Mouse (Mus musculus) urinary bladder, postnatal 25 days (tissue): ENCODE measurements around the gene Dnajb1.
A peak's percentile ranks its signal among the peaks of the same experiment; 100 is the strongest.
"Not testable (repeated sequence)": the region's sequence is repeated elsewhere in the genome, so short reads cannot be mapped to it uniquely, and the experiment has no call there.

ENCODE experiments used
- DNase-seq: peaks from one replicate; pipeline ENCODE4 v3.0.0; 2022; ENCODE audit warnings: low spot score

The Dnajb1 gene

GRCm38 (mm10) chr8:83578131-83579055 is 29.6 kb upstream of the Dnajb1 start:
- DNase-seq, result peak; percentile 6

GRCm38 (mm10) chr8:83579676-83580075 is 28.3 kb upstream of the Dnajb1 start:
- no peak for DNase-seq

DNA sequence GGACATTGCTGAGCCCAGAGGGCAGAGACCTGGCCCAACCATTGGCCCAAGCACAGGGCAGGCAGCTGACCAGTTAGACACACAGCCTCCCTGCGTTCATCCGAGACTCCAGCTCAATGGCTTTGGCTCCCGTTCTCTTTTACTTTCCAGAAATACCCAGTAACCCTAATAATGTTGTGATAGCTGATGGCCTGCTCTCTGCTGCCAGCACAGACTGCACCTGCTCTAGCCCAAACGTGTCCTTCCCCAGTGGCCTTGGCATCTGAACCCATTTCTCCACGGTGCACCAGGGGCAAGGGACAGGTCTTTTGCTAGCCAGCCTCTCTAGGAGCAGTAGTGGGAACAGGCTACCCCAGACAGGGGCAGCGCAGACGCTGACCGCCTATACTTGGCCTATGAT is 27.2 kb upstream of the Dnajb1 start:
- no peak for DNase-seq

DNA sequence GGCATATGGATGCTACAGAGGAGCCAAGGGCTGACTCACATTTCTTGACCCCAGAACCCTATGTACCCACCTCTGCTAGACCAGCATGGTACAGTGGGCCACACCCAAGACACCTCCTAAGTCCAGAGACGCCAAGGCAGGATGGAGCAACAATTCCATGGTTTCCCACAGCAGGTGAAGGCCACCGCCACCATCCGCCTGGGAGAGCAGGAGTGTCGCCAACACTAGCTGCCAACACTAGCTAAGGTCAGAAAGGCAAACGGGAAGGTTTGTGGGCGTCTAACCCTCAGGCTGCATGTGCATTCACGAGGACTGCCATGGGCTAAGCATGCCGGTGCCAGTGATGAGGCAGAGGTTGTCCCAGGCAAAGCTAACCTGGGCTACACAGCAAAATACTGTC is 25.8 kb upstream of the Dnajb1 start:
- DNase-seq, result no peak

DNA sequence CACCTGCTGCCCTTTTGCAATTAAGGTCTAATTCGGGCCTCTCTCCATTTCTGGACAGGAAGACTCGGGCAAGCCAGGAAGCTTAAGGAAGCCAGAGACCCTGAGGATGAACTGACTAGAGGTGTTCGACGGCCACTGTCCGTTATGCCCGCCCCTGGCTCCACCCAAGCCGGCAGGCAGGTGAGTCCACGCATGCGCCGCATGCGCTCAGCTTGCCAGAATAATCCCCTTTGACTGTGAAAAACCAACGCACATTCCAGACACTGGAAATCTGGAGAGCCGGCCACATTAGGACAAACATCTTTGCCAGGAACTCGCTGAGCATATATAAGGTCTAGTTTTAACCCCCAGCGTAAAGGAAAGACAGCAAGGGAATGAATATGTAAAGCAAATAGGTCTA is 24.8 kb upstream of the Dnajb1 start:
- DNase-seq, result no peak

- DNase-seq, result no peak
Measured at GRCm38 (mm10) chr8:83584771-83585170, 23.2 kb upstream of the Dnajb1 start.

DNA sequence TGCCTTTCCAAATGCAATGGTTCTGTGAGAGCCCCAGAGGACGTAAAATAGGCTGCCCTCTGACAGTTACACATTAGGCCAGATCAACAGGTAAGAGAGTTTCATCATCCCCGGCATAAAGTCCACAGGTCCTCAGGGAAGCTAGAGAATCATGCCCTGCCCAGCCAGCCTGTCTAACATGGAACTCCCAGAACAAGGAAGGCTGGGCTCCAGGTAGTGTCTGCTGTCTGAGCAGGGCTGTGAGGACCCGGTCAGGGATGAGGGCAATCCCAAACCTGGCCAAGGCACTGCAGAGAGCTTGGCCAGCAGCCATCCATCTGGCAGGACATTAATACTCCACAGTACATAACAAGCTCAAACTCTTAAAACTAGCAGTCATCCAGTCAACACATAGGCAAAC is 22.7 kb upstream of the Dnajb1 start:
- no peak for DNase-seq

DNA sequence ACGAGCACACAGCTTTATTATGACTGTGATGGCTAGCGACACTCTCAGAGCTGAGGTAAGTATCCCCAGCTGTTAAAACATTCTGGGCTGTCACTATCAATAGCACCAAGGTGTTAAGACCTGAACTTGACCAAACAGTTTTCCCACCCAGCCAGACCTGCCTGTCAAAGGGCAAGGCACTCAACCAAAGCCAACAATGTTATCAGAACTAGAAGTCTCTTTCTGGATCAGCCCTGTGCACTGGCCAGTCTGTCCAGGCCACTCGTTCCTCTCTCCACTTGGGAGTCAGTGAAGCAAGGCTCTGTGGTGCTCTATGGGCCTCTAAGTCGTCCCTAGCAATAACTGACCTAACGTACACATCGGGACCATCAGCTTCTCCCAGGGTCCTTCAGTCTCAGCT is 20.3 kb upstream of the Dnajb1 start:
- no peak for DNase-seq

DNA sequence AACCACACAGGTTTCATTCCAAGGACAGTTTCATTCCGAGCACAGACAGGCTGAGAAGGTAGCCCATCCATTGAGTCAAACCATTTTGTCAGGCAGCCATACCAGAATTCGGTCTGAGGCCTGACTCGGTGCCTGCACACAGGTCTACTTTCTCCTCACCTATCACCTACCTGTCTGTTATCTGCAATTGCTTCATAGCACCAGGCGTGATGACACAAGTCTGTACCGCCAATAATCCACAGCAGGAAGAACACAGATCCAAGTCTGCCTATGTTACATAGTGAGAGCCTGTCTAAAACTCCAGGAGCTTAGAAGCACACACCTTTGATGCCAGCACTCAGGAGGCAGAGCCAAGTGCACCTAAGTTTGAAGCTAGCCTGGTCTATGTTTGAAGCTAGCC is 19.1 kb upstream of the Dnajb1 start:
- DNase-seq, result no peak

DNA sequence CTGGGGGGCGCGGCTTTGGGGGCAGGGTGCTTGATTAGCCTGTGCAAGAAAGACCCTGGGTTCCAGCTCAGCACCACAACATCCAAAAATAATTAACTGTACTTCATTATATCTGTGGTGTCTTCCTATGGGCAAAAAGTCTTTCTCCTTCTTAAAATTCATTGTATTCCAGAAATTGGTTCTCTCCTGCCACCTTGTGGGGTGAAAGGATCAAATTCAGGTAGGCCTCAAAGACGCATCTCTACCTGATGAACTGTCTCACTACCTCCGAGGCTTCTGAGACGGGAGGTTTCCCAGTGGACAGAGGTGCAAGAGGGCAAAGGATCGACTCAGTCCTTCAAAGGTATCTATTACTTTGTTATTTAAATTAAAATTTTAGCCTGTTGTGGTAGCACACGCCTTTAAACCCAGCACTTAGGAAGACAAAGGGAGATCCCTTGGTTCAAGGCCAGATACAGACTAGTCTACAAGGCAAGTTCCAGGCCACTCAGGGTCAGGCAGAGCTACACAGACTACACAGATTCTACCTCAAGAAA is 17.4 kb upstream of the Dnajb1 start:
- no peak for DNase-seq

DNA sequence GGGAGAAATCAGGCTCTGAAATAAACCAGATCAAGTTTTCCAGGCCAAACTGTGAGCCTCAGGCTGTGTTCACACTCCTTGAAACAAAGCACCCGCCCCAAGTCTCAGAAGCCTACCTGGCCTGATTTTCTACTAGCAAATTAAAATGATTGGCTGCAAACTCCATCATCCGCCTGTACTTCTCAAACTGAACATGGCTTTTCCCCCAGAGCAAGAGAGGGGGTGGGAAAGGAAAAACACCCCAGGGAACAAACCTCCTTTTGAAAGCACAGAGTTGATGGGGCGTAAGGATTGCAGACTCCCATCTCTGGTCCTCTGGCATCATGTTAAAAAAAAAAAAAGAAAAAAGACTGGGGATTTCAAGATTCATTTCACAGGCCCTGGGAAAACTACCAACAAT is 15.3 kb upstream of the Dnajb1 start:
- DNase-seq, result no peak

GRCm38 (mm10) chr8:83593325-83594166 is 14.4 kb upstream of the Dnajb1 start:
- no peak for DNase-seq

- peak; percentile 89 for DNase-seq
Measured at GRCm38 (mm10) chr8:83594167-83595049, 13.6 kb upstream of the Dnajb1 start.

DNA sequence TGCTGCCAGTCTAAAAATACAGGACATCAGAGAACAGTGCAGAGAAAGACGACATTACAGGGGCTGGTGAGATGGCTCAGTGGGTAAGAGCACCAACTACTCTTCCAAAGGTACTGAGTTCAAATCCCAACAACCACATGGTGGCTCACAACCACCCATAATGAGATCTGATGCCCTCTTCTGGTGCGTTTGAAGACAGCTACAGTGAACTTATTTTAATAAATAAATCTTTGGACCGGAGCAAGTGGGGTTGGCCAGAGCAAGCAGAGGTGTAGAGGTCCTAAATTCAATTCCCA is 13.0 kb upstream of the Dnajb1 start:
- DNase-seq, result not testable (repeated sequence)

GRCm38 (mm10) chr8:83596369-83596768 is 11.6 kb upstream of the Dnajb1 start:
- no peak for DNase-seq

- no peak for DNase-seq
Measured at GRCm38 (mm10) chr8:83598146-83598545, 9.8 kb upstream of the Dnajb1 start.

GRCm38 (mm10) chr8:83599814-83600213 is 8.2 kb upstream of the Dnajb1 start:
- DNase-seq, result no peak

DNA sequence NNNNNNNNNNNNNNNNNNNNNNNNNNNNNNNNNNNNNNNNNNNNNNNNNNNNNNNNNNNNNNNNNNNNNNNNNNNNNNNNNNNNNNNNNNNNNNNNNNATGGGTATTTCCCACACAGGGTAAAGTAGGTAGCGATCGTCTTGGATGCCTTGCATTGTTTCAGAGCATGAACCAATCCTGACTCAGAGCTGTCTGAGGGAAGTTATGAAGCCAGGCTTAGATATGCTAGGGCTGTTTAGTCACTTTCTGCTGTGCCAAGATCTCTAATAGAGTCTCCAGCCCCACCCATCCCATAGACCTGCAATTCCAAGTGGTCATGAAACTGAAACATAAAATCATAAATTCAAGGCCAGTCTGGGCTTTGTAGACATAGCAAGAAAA is 5.4 kb upstream of the Dnajb1 start:
- no peak for DNase-seq

DNA sequence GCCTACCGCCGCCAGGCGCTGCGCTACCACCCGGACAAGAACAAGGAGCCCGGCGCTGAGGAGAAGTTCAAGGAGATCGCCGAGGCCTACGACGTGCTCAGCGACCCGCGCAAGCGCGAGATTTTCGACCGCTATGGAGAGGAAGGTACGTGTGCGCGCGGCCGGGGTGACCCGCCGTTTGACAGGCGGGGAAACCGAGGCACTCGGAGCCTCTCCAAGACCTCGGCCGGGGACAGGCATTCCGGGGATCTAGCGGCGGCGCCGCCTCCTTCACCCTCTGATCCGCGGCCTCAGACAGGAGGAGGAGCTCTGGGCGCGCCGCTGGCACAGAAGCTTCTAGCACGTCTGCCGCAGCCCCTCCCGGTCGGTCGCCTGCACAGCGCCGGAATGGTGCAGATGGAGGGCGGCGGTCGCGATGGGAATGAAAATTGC is 421 bp downstream of the Dnajb1 start:
- DNase-seq, result peak; percentile 71

DNA sequence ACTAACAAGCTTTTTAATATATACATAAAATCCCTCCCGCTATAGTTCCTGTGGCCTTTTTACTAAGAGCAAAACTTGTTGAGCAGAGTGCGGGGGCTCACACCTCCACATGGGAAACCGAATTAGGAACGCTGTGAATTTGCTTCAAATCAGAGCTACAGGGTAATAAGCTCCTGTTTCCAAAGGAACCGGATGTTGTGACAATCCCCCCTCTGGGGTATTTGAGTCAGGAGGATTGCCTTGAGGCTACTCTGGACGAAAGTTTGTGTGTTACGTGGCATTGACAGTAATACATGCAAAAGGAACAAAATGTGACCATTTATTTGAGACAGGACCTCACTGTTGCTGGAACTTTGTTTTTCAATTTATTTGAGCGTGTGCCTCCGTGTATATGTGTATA is 1.1 kb downstream of the Dnajb1 start:
- no peak for DNase-seq

GRCm38 (mm10) chr8:83609547-83610180 is 1.7 kb downstream of the Dnajb1 start:
- no peak for DNase-seq

GRCm38 (mm10) chr8:83611921-83612320 is 3.9 kb downstream of the Dnajb1 start:
- DNase-seq, result no peak
